Mouse (Mus musculus): Measurements from ENCODE around the gene Ric8a.

- no peak for TF ChIP-seq CTCF (IDR thresholded peaks at IDR 0.05)
- no peak for TF ChIP-seq EP300 (IDR thresholded peaks at IDR 0.05)
Measured at GRCm38 (mm10) chr7:140831447-140831846, 25.3 kb upstream of the Ric8a start.

Measured in lung, postnatal 0 days (tissue).